Mouse (Mus musculus): ENCODE results near the gene Igfbp4. TPM values are rescaled to one million over a fixed set of nuclear protein-coding genes. Genes with fewer than 3 reads are reported as not detected.

The Igfbp4 gene
- polyA plus RNA-seq, 1 experiment from 2014 or later: 371 TPM

- WGBS: 82% methylated on average over 7 of the region's 7 CpGs
- Histone ChIP-seq H3K27ac (ENCODE audit: poor library complexity, severe bottlenecking) (no peak overlapping the region), H3K36me3 (no peaks in the 10 kb centered on the region), H3K27me3 (replicated peaks) (no peaks in the 10 kb centered on the region), H3K9me3 (replicated peaks) (peaks cover 10% of the 10 kb centered on the region), H3K9ac (no peak overlapping the region), H3K4me1 (replicated peaks) (peaks cover 17% of the 10 kb centered on the region), H3K4me2 (no peak overlapping the region), H3K4me3 (no peak overlapping the region)
- ATAC-seq (ENCODE audit: insufficient number of reproducible peaks, low FRiP score): no peak
Observed at GRCm38 (mm10) chr11:99062661-99063060, 21.6 kb downstream of the Igfbp4 start.

- Histone ChIP-seq H3K9ac (no peak overlapping the region), H3K36me3 (no peaks in the 10 kb centered on the region), H3K4me2 (no peak overlapping the region), H3K4me1 (replicated peaks) (peaks cover 17% of the 10 kb centered on the region), H3K4me3 (no peak overlapping the region), H3K27ac (ENCODE audit: poor library complexity, severe bottlenecking) (no peak overlapping the region), H3K27me3 (replicated peaks) (no peaks in the 10 kb centered on the region), H3K9me3 (replicated peaks) (peaks cover 10% of the 10 kb centered on the region)
- WGBS: 32% methylated on average over 8 of the region's 8 CpGs
- ATAC-seq (ENCODE audit: insufficient number of reproducible peaks, low FRiP score): no peak
Observed at GRCm38 (mm10) chr11:99063406-99064131, 22.5 kb downstream of the Igfbp4 start.

- Histone ChIP-seq H3K9ac (no peak overlapping the region), H3K27ac (ENCODE audit: poor library complexity, severe bottlenecking) (no peak overlapping the region; the same call in 1 of the 2 replicates), H3K9me3 (replicated peaks) (no peaks in the 10 kb centered on the region), H3K4me3 (no peak overlapping the region), H3K4me2 (peak overlapping the region; percentile 31; the same call in 1 of the 2 replicates), H3K27me3 (replicated peaks) (no peaks in the 10 kb centered on the region), H3K36me3 (no peaks in the 10 kb centered on the region), H3K4me1 (replicated peaks) (peaks cover 17% of the 10 kb centered on the region)
- WGBS: 72% methylated on average over 3 of the region's 3 CpGs
- no peak for ATAC-seq (ENCODE audit: insufficient number of reproducible peaks, low FRiP score)
Observed at GRCm38 (mm10) chr11:99065353-99065752, 24.3 kb downstream of the Igfbp4 start.

GRCm38 (mm10) chr11:99065979-99066378, 24.9 kb downstream of the Igfbp4 start:
- WGBS: 3% methylated on average over 2 of the region's 2 CpGs

GRCm38 (mm10) chr11:99067591-99067990, 26.5 kb downstream of the Igfbp4 start:
- H3K9ac ChIP-seq: no peak overlapping the region
- H3K9me3 ChIP-seq (replicated peaks): no peaks in the 10 kb centered on the region
- no peaks in the 10 kb centered on the region for H3K27me3 ChIP-seq (replicated peaks)
- 85% methylated on average over 8 of the region's 8 CpGs for WGBS
- ATAC-seq (ENCODE audit: insufficient number of reproducible peaks, low FRiP score): no peak
- no peak overlapping the region for H3K27ac ChIP-seq (ENCODE audit: poor library complexity, severe bottlenecking)
- H3K4me1 ChIP-seq (replicated peaks): peaks cover 25% of the 10 kb centered on the region
- no peak overlapping the region for H3K4me3 ChIP-seq
- no peak overlapping the region for H3K4me2 ChIP-seq
- no peaks in the 10 kb centered on the region for H3K36me3 ChIP-seq

More at GRCm38 (mm10) chr11:99065979-99066378, 24.9 kb downstream of the Igfbp4 start:
- H3K4me3 ChIP-seq: no peak overlapping the region
- no peak overlapping the region for H3K9ac ChIP-seq
- no peaks in the 10 kb centered on the region for H3K36me3 ChIP-seq
- no peaks in the 10 kb centered on the region for H3K9me3 ChIP-seq (replicated peaks)
- peak; percentile 26 for ATAC-seq (ENCODE audit: insufficient number of reproducible peaks, low FRiP score)
- H3K4me2 ChIP-seq: peak overlapping the region; percentile 31; the same call in 1 of the 2 replicates
- peaks cover 17% of the 10 kb centered on the region for H3K4me1 ChIP-seq (replicated peaks)
- peak overlapping the region; percentile 42; the same call in 1 of the 2 replicates for H3K27ac ChIP-seq (ENCODE audit: poor library complexity, severe bottlenecking)
- H3K27me3 ChIP-seq (replicated peaks): no peaks in the 10 kb centered on the region

GRCm38 (mm10) chr11:99068455-99068854, 27.4 kb downstream of the Igfbp4 start:
- peaks cover 21% of the 10 kb centered on the region for H3K4me1 ChIP-seq (replicated peaks)
- H3K36me3 ChIP-seq: no peaks in the 10 kb centered on the region

GRCm38 (mm10) chr11:99071866-99072265, 30.8 kb downstream of the Igfbp4 start:
- H3K27me3 ChIP-seq (replicated peaks): no peaks in the 10 kb centered on the region
- no peaks in the 10 kb centered on the region for H3K36me3 ChIP-seq
- H3K4me3 ChIP-seq: no peak overlapping the region
- no peak overlapping the region for H3K27ac ChIP-seq (ENCODE audit: poor library complexity, severe bottlenecking)
- H3K9ac ChIP-seq: no peak overlapping the region
- WGBS: 19% methylated on average over 6 of the region's 6 CpGs
- H3K9me3 ChIP-seq (replicated peaks): no peaks in the 10 kb centered on the region
- no peak overlapping the region for H3K4me2 ChIP-seq
- peaks cover 14% of the 10 kb centered on the region; the same call in 1 of the 2 replicates for H3K4me1 ChIP-seq (replicated peaks)
- no peak; the same call in 1 of the 2 replicates for ATAC-seq (ENCODE audit: insufficient number of reproducible peaks, low FRiP score)

More at GRCm38 (mm10) chr11:99068455-99068854, 27.4 kb downstream of the Igfbp4 start:
- H3K4me3 ChIP-seq: no peak overlapping the region
- H3K9ac ChIP-seq: no peak overlapping the region
- no peak overlapping the region for H3K4me2 ChIP-seq
- no peak for ATAC-seq (ENCODE audit: insufficient number of reproducible peaks, low FRiP score)
- no peak overlapping the region for H3K27ac ChIP-seq (ENCODE audit: poor library complexity, severe bottlenecking)
- 77% methylated on average over 5 of the region's 5 CpGs for WGBS
- H3K9me3 ChIP-seq (replicated peaks): no peaks in the 10 kb centered on the region
- no peaks in the 10 kb centered on the region for H3K27me3 ChIP-seq (replicated peaks)

- no peaks in the 10 kb centered on the region for H3K27me3 ChIP-seq (replicated peaks)
- no peak overlapping the region for H3K4me2 ChIP-seq
- H3K4me1 ChIP-seq (replicated peaks): peaks cover 14% of the 10 kb centered on the region; the same call in 1 of the 2 replicates
- 49% methylated on average over 5 of the region's 5 CpGs for WGBS
- H3K4me3 ChIP-seq: no peak overlapping the region
- no peak overlapping the region for H3K27ac ChIP-seq (ENCODE audit: poor library complexity, severe bottlenecking)
- H3K9ac ChIP-seq: 0 out of 2 replicates have a peak overlapping the region, but pooled peaks have one; percentile 2
- H3K36me3 ChIP-seq: no peaks in the 10 kb centered on the region
- no peaks in the 10 kb centered on the region for H3K9me3 ChIP-seq (replicated peaks)
- ATAC-seq (ENCODE audit: insufficient number of reproducible peaks, low FRiP score): no peak; the same call in 1 of the 2 replicates
Observed at GRCm38 (mm10) chr11:99073781-99074180, 32.7 kb downstream of the Igfbp4 start.

- ATAC-seq (ENCODE audit: insufficient number of reproducible peaks, low FRiP score): no peak
- Histone ChIP-seq H3K4me1 (replicated peaks) (peaks cover 24% of the 10 kb centered on the region), H3K27me3 (replicated peaks) (no peaks in the 10 kb centered on the region), H3K9me3 (replicated peaks) (no peaks in the 10 kb centered on the region), H3K27ac (ENCODE audit: poor library complexity, severe bottlenecking) (no peak overlapping the region), H3K4me3 (no peak overlapping the region), H3K36me3 (no peaks in the 10 kb centered on the region), H3K4me2 (no peak overlapping the region), H3K9ac (no peak overlapping the region)
- WGBS: 70% methylated on average over 5 of the region's 5 CpGs
Observed at GRCm38 (mm10) chr11:99076744-99077319, 35.8 kb downstream of the Igfbp4 start.

GRCm38 (mm10) chr11:99077869-99078268, 36.8 kb downstream of the Igfbp4 start:
- WGBS: 82% methylated on average over 8 of the region's 8 CpGs
- peaks cover 22% of the 10 kb centered on the region for H3K4me1 ChIP-seq (replicated peaks)

GRCm38 (mm10) chr11:99080902-99081543, 40.0 kb downstream of the Igfbp4 start:
- H3K36me3 ChIP-seq: no peaks in the 10 kb centered on the region
- no peak overlapping the region for H3K4me3 ChIP-seq
- no peak overlapping the region for H3K4me2 ChIP-seq
- H3K4me1 ChIP-seq (replicated peaks): peaks cover 16% of the 10 kb centered on the region
- no peak overlapping the region for H3K27ac ChIP-seq (ENCODE audit: poor library complexity, severe bottlenecking)
- no peak overlapping the region for H3K9ac ChIP-seq
- H3K27me3 ChIP-seq (replicated peaks): no peaks in the 10 kb centered on the region
- no peaks in the 10 kb centered on the region for H3K9me3 ChIP-seq (replicated peaks)
- no peak for ATAC-seq (ENCODE audit: insufficient number of reproducible peaks, low FRiP score)
- WGBS: 55% methylated on average over 9 of the region's 9 CpGs

More at GRCm38 (mm10) chr11:99077869-99078268, 36.8 kb downstream of the Igfbp4 start:
- no peaks in the 10 kb centered on the region for H3K9me3 ChIP-seq (replicated peaks)
- H3K36me3 ChIP-seq: no peaks in the 10 kb centered on the region
- no peak overlapping the region for H3K4me2 ChIP-seq
- no peak overlapping the region for H3K4me3 ChIP-seq
- H3K27ac ChIP-seq (ENCODE audit: poor library complexity, severe bottlenecking): no peak overlapping the region
- no peak for ATAC-seq (ENCODE audit: insufficient number of reproducible peaks, low FRiP score)
- no peaks in the 10 kb centered on the region for H3K27me3 ChIP-seq (replicated peaks)
- H3K9ac ChIP-seq: no peak overlapping the region
